Mouse (Mus musculus) kidney, adult 11 months (tissue): ENCODE measurements around the gene Gm853.

Experiments
- DNase-seq: peaks from one replicate; pipeline ENCODE4 v3.0.0; 2022

Gm853 gene

GRCm38 (mm10) chr4:130173060-130173822 lies 49.0 kb downstream of the Gm853 start:
- peak; percentile 55 for DNase-seq

DNA sequence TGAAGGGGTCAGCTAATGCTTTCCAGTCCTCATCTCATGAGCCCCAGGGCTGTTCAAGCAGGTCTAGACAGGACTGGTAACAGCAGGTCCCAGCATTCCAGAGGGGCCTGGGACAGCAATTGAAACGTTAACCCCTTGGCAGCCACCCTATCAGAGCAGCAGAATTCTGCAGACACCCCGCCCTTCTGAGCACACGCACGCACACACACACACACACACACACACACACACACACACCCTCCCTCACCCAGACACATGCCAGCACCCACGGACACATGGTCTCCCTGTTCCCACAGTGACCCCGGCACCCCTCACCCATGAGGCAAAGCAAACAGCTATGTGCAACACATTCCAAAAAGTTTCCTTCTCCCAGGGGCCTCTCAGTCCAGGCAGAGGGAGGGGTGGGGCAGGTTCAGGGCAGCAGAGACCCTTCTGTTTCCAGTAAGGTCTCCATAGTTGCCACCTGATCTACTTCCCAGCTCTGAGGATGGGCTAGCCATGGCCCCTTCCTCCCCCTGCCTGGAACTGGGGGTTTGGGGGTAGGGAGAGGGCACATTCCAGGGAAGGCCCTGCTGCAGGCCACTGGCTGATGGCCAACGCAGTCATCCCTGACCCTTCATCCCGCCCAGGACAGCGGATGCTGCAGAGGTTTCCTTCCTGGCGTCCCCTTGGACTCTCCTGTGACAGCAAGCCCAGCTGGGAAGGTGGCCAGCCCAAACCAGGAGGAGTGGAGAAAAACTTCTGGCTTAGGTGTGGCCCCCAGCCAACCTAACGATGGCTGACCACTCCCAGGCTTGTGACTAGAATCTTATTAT lies 50.0 kb downstream of the Gm853 start:
- peak; percentile 95 for DNase-seq

- DNase-seq: no peak
Measured at GRCm38 (mm10) chr4:130170362-130170761, 51.8 kb downstream of the Gm853 start.

GRCm38 (mm10) chr4:130169411-130169971 lies 52.7 kb downstream of the Gm853 start:
- peak; percentile 80 for DNase-seq

DNA sequence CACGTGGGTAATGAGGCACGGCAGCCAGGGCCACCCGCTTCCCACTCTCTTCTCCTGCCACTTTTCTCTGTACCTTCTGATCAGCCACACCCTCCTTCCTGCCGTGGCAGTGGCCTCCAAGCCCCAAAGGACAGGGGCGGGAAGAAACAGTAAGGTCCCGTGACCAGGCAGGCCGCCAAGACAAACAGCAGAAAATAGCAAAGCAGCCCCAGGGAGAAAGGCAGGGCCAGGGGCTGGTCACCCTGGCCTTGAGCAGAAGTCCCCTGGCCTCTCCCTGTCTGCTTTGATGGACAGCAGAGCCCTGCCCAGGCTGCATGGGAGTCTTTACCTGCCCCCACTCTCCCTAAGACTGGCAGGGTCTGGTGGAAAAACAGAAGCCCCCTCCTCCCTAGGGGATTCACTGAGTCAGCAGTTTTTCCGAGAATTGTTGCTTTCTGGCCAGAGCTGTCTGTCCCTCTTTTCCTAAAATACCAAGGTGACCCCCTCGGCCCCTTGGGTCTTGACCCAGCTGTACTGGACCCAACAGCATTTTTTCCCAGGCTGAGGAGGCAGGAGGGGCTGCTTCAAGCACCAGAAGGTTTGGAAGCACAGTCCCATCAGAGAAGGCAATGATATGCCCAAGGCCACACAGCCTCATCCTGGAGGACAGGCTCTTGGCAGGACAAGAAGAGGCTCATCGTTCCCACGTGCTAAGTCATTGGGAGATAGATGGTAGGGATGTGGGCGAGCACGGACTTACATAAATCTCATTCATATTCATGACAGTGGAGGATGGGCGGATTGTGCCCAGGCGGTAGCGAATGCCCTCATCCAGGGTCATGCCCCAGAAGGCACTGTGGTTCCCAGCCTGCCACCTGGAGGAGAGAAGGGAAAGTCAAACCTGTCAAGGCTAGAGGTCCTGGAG lies 53.7 kb downstream of the Gm853 start:
- DNase-seq: peak; percentile 94

GRCm38 (mm10) chr4:130167814-130168213 lies 54.4 kb downstream of the Gm853 start:
- peak; percentile 35 for DNase-seq

- DNase-seq: peak; percentile 31
Measured at GRCm38 (mm10) chr4:130167321-130167720, 54.9 kb downstream of the Gm853 start.

GRCm38 (mm10) chr4:130166592-130166991 lies 55.6 kb downstream of the Gm853 start:
- DNase-seq: peak; percentile 22

DNA sequence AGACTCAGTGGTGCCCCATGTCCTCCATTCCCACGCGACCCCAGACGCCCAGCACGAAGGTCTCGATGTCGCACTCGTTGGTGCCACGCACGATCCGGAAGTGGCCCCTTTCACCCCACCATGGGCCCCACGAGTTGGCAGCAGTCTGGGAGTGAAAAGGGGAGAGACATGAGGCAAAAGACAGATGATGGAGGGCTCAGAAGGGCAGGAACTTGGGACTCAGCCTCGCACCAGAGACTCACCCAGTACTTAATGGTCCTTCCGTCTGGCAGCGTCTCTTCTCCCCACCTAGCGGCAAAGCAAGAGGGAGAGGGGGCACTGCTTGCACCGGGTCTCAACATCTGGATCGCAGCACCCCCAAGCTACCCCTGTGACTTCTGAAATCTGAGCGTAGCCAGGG lies 56.1 kb downstream of the Gm853 start:
- no peak for DNase-seq

DNA sequence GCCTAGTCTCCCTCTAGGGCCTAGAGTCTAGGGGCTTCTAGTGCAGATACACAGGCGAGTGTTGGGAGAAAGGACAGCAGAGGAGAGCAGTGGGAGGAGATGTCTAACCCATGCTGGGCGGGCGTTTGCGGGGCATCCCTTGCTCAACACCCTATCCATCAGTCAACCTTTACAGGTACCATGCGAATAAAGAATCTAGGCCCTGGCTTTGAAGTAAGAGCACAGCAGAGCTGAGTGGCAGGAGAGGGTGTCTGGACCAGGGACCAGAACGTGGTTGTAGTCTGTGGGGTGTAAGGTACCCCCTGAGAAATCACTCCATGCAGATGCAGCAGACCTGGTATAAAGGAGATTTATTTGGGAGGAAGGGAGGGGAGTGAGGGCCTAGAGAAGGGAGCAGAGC lies 58.1 kb downstream of the Gm853 start:
- no peak for DNase-seq

- DNase-seq: peak; percentile 75
Measured at GRCm38 (mm10) chr4:130163391-130163861, 58.8 kb downstream of the Gm853 start.

GRCm38 (mm10) chr4:130161349-130161748 lies 60.9 kb downstream of the Gm853 start:
- no peak for DNase-seq
